Mouse (Mus musculus) cerebellum, postnatal 10 days (tissue): ENCODE measurements around the gene Clip3.

Experiments used
- DNase-seq, 2 experiments: peaks; one replicate each; pipeline ENCODE4 v3.0.0; 2021; ENCODE audit warnings: mixed read lengths in 2 of 2

Gene Clip3

GRCm38 (mm10) chr7:30327140-30327539, 35.6 kb downstream of the Clip3 start:
- DNase-seq, result peak; percentile 90 to 94

DNA sequence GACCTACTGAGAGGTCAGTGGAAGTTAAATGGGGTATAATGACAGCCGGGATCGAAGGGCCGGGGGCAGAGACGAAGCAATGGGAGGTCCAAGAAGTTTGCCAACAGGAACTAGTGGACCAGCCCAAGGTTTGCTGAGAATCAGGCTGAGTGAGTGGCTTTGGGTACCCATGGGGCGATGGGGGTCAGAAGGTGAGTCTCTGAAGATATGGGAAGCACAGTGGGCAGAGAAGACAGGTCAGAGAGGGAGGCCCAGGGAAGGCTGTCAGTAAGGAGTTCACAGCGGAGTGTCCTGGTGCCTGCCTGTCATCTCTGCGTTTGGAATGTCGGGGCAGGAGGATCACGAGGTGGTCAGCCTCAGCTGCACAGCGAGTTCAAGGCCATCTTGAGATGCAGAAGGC, 36.9 kb downstream of the Clip3 start:
- no peak for DNase-seq

DNA sequence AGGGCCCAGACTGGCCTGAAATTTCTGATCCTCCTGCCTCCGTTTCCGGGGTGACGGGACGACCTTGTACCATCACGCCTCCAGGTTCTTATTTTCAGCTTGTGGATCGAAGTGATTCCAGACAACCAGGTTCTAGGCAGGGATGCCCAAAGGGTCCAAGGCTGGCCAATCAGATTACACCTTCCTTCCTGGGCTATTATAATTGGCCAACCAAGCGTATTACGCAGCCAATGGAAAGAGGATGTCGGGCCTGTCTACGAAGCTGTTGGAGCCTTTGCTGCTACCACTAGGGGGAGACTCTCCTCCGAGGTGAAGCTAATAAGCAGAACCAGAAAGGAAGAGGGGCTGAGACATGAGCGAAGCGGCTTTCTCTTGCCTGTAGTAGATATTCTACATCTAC, 40.4 kb downstream of the Clip3 start:
- peak; percentile 97 to 98 for DNase-seq

DNA sequence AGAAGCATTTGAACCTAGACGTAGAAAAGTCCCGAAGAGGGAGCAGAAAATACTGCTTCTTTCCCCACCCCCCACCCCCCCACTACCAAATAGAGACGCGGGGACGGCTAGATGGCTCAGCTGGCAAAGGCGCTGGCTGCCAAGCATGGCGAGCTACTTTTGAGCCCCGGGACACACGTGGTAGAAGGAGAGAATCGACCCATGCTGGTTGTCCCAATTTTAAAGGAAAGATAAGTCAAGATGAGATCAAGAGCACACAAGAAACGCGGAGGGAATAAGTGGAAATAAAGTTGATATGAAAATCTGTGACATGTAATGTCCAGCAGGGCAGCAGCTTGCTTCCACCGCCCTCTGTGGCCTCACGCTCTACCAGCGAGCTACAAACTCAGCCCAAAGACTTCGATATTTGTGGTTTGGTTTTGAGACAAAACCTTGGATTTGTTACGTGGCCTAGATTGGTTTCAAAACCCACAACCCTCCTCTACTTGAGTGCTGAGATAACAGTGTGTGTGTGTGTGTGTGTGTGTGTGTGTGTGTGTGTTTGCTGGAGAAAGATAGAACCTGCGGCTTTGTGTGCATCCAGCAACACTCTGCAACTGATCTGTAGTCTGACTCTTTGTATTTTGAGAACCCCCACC, 41.2 kb downstream of the Clip3 start:
- DNase-seq, result peak; percentile 53 to 59

GRCm38 (mm10) chr7:30333436-30333835, 41.9 kb downstream of the Clip3 start:
- DNase-seq, result peak; percentile 93 to 96

DNA sequence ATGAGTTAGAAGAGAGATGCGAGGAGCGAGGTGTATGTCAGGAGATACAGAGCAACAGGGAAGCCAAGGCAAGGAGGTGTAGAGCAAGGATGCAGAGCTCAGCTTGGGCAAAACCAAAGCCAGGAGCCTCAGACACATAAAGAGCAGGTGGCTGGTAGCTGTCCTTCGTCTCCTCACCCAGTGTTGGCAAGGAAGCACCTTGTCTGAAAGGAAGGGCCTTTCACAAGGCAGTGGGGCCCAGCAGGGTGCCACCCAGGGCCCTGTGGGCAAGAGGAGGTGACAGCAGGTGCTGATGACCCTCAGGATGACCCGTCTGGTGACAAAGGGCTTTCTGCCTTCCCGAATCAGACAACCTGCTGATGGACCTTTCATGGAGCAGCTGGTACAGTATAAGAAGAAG, 43.0 kb downstream of the Clip3 start:
- DNase-seq, result peak; percentile 73 to 78

GRCm38 (mm10) chr7:30335688-30336087, 44.2 kb downstream of the Clip3 start:
- peak; percentile 86 to 91 for DNase-seq

- peak; percentile 97 to 99 for DNase-seq
Measured at GRCm38 (mm10) chr7:30336384-30336783, 44.9 kb downstream of the Clip3 start.

DNA sequence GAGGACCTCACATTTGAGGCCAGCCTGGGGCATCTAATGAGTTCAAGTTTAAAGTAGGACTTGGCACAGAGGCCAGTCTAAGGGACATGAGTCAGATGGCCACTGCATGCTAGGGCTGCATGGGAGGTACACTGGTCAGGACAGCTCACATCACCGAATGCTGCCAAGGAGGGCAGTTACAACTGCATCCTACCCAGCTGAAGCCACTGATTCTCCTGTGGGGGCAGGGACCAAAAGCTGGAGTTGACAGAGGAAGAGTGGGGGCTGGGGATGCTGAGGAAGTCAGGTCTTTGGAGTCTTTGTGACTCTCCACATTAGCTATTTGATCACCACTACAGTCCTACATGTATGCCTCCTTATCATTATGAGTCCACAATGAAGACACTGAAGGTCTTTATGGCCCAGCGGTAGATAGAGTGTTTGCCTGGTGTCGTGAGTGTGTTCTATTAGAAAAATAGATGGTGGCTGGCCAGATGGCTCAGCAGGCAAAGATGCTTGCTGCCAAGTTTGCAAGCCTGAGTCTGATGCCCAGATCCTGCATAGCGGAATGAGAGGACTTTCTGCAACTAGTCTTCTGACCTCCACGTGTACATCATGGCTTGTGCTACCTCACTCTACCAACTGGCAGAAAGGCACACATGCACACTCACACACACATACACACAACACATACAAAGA, 48.0 kb downstream of the Clip3 start:
- peak; percentile 92 to 93 for DNase-seq

- DNase-seq, result peak in 1 of 2 experiments; percentile 29
Measured at GRCm38 (mm10) chr7:30346635-30347379, 55.3 kb downstream of the Clip3 start.

DNA sequence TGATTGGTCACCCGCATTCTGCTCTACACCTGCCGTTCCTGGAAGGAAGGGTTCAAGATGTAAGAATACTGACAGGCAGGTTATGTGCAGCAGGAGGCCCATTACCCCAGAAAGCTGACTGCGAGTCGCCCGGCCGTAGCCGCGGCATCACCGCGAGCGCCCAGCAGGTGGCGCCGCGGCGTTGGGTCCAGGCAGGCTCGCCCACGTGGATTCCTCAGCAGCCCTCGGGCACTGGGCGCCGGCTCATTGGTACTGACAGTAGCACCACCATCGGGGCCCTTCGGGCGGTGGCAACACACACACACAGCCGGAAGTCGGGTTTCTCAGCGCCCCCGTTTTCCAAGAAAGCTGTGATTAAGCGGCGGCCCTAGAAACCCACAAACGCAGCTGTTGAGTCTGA, 56.3 kb downstream of the Clip3 start:
- DNase-seq, result peak; percentile 88 to 90

DNA sequence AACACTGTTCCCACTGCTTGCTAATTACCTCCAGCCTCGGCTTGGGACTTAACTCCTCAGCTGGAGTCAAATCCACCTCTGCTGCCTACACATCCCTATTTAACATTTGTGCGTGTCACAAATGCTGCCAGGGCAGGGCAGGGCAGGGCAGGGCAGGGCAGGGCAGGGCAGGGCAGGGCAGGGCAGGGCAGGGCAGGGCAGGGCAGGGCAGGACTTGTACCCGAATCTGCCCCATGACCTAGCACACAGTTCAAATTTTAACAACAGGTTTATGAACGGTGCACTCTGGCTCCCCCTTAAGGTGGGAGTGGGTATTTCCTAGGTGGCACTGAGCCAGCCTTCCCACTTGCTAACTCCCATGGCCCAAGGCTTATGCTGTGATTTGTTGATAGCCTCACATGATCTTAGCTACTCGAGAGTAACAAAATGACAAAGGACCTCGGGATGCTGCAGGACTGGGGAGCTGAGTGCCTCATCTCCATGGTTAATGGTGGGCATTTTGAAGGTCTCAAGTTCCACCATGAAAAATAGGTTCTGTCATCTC, 61.8 kb downstream of the Clip3 start:
- peak; percentile 84 to 91 for DNase-seq

- no peak for DNase-seq
Measured at GRCm38 (mm10) chr7:30354059-30354458, 62.5 kb downstream of the Clip3 start.
